Mouse (Mus musculus): ENCODE results near the gene Capn11.

The Capn11 gene

DNA sequence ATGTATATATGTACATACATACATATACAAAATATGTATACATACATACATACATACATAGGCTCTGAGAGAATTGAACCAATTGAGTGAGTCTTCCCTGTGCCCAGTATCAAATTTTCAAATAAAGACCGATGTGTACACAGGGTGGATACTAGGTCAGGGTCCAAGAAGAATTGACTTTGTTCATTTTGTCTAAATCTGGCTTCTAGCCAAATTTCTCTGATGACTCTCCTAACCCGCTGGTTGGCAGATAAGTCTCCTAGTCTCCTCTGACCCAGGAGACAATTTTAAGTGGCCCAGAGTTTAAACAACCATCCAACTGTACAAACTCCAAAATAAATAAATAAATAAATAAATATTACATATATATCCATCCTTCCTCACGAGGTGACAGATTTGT lies 60.2 kb downstream of the Capn11 start:
- CTCF ChIA-PET = no interaction called here

DNA sequence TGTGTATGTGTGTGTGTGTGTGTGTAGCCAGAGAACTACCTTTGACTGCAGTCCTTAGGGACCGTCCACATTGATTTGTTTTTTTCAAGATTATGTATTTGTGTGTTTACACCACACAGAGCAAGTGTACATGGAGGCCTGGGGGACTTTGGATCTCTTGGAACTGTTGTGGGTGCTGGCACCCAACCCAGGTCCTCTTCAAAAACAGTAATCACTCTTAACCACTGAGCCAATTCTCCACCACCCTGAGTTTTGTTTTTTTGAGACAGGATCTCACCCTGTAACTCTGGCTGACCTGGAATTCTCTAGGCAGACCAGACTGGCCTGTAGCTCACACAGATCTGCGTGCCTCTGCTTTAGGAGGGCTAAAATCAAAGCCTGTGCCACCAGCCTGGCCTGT lies 60.7 kb downstream of the Capn11 start:
- CTCF ChIA-PET = no interaction called here

DNA sequence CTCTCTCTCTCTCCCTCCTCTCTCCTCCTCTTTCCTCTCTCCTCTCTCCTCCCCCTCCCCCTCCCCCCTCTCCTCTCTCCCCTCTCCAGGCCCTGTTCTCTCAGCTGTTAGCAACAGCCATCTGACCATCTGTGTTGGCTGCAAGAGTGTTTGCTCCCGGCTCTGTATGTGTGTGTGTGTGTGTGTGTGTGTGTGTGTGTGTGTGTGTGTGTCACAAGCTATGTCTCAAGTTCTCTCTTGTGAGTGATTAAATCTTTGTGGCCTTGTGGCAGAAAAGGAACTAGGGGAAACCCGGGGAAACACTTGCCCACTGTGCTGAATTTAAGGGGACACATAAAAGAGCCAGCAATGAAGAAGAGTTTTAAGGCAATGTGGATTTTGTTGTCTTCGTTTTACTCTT lies 61.3 kb downstream of the Capn11 start:
- CTCF ChIA-PET = interaction anchor here (1.0 kb wide), 1 partner anchor 32 kb away, joined by 6 read pairs; no protein-coding TSS in a partner anchor

DNA sequence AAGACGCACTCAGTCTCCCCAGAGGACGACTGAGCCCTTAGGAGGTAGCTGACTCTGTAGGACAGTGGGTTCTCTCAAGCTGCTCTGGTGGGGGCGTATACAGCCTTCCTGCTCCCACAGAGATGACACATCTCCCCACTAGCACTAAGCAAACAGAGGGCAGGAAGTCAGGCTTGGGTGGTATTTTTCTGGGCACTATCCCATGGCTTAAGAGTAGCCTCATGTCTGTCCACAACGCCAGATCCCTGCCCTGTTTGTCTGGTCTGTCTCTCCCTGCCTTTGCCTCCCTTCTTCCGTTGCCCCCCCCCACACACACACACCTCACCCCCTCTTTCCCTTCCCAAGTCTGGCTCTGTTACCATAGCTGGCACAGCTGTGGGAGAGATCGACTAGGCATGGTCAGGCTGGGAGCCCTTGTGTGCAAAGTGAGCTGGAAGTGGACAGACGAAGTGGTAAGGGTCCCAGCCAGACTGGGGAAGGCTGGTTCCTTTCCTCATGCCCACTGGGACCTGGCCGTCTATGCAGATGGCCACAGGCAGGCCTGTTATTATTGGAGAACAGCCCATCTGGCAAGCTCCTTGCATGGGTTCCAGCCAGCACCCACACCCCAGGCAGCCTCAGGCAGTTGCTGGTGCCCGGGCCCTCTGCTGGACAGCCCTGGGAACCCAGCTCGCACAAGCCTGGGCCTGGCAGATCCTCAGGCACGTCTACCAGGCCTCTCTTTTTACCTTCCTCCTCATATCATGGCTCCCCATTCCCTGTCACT lies 62.3 kb downstream of the Capn11 start:
- CTCF ChIA-PET = interaction anchor here (0.9 to 1.0 kb wide), 2 partner anchors 12 to 33 kb away, joined by 5 to 6 read pairs; no protein-coding TSS in a partner anchor

DNA sequence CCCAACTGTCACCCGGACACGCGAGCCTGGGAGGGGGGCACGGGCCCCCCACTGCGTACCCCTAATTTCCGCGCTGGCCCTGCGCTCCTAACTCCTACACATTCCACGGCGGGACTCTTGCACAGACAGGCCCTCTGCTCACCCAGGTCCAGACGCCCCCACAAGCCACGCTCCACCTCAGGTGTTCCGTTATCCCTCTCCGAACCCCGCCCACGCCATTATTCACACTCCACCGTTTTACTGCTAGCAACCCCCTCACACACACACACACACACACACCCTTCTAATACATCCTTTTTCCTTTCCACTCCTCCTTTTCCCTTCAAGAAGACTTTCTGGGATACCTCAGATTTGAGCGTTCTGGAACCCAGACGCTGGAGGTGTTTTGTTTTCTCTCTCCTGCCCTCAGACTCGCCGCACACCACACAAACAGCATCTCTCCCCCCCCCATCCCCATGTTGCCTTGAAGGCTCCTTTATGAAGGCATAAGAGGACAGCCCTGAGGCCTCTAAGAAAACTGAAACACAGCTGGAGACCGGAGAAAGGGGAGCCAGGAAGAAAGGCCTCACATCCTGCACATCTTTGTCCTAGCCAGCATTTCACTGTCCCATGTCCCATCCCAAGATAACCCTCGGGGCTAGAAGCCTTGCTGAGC lies 63.3 kb downstream of the Capn11 start:
- CTCF ChIA-PET = interaction anchor here (1.4 kb wide), 1 partner anchor 38 kb away, joined by 3 read pairs; no protein-coding TSS in a partner anchor

DNA sequence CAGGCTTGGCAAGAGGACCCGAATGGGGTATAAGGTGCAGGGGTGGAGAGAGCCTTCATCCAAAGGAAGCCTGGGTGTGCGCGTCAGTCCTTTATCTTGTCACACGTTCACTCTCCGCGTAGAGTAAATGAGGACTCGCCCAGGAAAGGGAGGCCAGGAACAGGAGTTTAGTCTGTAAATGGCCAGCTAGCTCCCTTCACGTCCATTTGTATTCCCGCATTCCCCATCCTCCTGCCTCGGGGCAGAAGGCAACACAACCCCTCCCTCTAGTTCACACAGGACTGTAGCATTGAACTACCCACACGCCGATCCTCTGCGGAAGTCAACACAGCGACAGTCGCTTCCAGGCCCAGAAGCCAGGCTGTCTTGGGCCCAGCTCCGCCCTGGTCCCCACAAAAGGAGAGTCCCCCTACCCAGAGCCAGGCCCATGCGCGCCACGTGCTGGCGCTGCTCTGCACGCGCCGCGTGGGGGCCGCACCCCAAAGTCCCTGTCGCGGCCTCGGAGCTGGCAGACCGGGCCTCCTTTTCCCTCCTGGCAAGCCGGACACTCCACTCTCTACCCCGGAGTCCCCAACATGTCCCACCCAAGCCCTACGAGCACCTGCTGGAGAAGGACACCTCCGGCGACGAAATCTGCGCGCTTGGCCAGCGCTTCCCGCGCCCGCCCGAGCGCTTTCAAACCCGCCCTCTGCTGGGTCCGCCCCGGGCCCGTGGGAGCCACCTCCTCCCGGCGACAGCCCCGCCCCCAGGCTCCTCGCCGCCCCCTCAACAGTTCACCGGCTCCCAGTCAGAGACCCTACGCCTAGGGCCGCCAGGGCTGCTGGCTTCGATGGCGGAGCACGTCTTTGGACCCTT lies 64.0 kb downstream of the Capn11 start:
- CTCF ChIA-PET = interaction anchor here (1.4 to 1.5 kb wide), 2 partner anchors 11 to 37 kb away, joined by 3 read pairs; no protein-coding TSS in a partner anchor

DNA sequence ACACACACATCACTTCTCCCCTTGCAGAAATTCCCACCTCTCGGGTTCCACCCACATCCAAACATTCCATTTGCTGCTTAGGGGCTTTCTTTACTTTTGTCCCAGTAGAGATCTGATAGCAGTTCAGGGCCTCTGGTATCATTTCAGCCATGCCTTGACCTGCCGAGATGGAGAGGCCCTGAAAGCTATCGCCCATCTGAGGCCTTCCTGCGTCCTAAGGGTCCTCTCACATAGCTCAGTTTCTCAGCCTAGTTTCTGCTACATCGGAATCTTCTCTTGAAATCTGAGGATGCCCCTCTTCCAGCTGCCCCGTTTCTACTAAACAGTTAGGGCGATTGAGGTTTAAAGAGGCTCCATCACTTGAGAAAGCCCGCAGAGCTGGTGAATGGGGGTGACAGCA lies 64.9 kb downstream of the Capn11 start:
- CTCF ChIA-PET = interaction anchor here (0.5 to 1.5 kb wide), 3 partner anchors 10 to 36 kb away, joined by 3 to 4 read pairs (median 3); no protein-coding TSS in a partner anchor

DNA sequence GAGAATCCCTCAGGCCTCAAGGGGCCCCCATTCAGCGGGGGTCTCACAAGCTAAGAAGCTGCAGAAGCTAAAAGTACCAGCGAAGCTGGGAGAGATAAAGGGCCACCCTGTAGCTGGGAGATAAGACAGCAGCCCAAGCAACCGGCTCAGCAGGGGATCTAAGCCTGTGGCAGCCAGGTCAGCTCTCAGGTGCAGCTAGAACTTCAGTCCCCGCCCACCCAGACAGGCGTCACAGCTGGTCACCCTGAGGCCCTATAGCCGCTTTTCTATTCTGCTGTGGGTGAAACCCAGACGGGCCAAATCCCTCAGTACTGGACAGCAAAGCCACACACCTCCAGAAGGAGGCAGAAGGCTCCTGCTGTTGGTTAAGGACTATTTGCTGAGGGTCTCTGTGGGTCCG lies 65.6 kb downstream of the Capn11 start:
- CTCF ChIA-PET = interaction anchor here (0.6 to 1.5 kb wide), 3 partner anchors 9 to 49 kb away, joined by 3 to 5 read pairs (median 3); no protein-coding TSS in a partner anchor

DNA sequence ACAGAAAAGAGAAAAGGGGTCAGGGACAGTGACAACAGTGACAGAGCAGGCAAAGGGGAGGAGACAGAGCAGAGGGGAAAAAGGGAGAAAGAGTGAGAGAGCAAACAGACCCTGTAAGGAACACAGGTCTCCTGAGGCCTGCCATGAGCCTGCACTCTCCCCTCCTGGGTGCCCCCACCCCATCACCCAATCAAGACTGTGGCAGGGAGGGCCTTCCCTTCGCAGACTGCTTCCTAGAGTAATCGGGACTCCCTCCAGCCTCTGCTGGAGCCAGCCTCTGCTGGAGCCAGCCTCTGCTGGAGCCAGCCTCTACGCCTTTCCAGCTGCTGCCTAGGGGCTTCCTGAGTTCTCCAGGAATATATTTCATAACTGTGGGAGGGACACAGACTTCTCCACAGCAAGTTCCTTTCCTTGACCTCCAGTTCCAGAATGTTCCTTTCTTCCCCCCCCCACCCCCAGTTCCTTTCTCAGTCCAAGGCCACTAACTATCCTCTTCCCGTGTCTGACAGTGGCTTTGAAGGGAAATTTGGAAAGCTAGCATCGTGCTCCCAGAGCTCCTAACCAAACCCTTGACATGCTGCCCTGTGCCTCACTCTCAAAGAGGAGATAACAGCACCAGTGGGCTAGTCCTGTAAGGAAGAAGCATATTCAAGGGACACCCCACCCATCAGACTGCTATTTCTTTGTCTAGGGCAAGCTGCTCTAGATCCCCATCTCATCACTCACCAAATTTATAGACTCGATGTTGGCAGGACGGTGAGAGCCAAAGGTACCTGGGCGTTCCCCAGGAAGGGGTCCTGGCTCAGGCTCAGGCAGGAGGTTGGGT lies 66.3 kb downstream of the Capn11 start:
- CTCF ChIA-PET = interaction anchor here (0.5 to 1.5 kb wide), 4 partner anchors 19 to 1294 kb away, joined by 3 to 5 read pairs (median 4); no protein-coding TSS in a partner anchor

DNA sequence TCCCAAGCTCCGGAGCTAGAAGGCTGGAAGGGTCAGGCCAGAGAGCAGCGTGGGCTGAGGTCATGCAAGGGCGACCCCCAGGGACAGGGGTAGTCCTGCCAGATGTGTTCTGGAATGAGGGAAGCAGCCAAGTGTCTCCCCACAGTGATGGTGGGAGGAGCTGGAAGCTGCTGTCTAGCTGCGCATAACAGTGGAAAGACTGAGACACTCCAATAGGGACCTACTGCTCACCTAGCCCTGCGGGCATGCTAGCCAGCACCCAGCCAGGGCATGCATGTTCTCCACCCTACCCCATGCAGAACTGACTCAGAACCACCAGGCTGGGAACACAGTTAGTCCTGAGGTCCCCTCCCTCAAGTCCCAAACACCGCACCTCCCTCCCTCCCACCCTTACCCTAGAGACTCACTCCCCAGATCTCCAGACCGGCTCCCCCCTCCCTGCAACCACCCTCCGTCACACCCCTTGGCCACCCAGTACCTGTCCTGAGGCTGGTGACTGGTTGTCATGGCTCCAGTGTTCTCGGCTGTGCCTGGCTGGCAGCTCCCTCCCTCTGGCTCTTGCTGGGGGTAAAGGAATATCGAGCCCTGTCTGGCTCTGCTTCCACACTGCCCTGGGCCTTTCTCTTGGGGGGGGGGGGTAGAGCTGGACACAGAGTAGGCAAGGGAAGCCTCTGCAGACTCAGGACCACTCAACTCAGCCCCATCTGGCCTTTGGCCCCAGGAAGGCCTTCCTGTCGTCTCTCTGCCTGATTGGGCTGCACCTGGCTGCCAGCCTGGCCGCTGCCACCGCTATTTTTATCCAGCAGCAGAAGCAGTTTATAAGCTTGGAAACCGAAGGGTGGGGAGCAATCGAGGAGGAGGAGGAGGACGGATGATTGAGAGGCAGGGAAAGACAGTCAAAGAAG lies 67.2 kb downstream of the Capn11 start:
- CTCF ChIA-PET = interaction anchor here (0.5 to 1.5 kb wide), 2 partner anchors 51 to 897 kb away, joined by 3 to 5 read pairs; no protein-coding TSS in a partner anchor

DNA sequence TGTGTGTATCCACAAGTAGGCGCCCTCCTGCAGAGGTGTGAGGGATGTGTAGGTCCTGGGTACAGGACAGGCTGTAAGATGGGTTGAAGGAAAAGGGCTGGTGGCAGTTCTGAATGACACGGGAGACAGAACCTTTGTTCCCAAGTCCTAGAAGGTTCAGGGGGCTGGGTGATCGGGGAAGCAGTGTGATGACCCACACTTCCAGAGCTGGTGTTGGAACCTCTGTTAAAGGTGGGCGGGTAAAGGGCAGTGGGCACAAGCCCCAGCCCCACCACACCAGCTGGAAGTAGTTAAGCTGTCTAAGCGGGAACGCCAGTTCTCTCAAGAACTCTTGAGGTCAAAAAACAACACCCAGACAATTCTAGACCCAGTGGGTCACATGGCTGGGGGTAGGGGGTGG lies 68.7 kb downstream of the Capn11 start:
- CTCF ChIA-PET = no interaction called here

DNA sequence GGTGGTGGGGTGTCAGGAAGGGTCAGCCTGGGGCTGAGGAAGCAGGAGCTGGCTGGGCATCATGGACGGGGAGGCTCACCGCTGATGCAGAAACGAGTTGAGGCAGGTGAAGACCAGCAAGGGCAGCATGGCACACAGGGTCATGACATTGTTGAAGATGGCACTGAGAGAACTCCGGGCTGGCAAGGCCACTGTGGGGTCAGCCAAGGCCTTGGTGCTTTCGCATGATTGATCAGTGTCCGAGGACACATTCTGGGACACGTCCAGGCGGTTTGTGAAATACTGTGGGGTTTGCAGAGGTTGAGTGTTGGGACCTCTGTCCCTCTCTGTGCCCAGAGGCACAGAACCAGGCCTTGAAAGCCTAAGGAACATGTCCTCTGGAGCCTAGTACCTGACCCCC lies 69.3 kb downstream of the Capn11 start:
- CTCF ChIA-PET = no interaction called here

DNA sequence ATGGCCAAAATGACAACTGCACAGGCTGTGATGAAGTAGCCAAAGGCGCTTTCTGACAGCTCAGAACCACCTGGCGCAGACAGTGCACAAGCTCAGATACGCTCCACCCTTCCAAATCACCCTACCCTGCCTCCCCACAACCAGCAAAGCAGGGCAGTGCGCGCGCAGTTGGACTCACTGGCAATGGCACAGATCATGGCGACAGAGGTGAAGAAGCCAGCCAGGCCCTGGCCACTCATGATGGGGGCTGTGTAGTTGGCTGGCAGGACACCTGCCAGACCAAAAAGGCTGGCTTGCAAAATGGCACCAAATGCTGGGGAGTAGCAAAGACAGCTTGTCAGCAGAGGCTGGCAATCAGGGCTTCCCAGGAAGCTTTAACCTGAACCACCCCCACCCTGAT lies 69.9 kb downstream of the Capn11 start:
- CTCF ChIA-PET = no interaction called here

DNA sequence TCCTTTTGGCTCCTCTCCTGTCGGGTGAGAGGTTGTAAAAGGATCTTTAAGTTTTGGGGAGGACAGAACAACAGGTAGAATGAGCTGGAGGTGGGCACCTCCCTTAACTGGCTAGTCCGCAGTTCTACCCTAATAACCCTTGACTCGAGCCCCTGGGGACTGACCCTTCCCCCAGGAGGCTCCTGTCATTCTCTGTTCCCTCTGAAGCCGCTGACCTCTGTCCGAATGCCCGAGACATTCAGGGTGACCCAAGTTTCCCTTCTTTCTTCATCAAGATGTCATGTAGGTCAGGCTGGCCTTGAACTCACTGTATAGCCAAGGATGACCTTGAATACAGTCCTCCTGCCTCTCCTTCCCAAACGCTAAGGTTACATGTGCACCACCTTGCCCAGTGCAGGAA lies 70.8 kb downstream of the Capn11 start:
- CTCF ChIA-PET = no interaction called here

DNA sequence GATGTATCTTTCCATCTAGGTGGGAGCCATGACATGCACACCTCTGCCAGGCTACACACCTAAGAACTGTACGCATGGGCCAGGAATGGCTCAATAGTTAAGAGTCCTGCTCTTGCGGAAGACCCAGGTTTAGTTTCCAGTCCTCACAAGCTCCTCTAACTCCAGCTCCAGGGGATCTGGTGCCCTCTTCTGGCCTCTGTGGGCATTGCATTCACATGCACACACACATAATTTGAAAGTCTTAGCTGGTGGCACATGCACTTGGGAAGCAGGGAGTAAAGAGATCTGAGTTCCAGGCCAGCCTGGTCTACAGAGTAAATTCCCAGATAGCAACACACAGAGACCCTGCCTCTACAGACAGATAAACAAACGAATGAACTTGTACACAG lies 72.7 kb downstream of the Capn11 start:
- CTCF ChIA-PET = no interaction called here

DNA sequence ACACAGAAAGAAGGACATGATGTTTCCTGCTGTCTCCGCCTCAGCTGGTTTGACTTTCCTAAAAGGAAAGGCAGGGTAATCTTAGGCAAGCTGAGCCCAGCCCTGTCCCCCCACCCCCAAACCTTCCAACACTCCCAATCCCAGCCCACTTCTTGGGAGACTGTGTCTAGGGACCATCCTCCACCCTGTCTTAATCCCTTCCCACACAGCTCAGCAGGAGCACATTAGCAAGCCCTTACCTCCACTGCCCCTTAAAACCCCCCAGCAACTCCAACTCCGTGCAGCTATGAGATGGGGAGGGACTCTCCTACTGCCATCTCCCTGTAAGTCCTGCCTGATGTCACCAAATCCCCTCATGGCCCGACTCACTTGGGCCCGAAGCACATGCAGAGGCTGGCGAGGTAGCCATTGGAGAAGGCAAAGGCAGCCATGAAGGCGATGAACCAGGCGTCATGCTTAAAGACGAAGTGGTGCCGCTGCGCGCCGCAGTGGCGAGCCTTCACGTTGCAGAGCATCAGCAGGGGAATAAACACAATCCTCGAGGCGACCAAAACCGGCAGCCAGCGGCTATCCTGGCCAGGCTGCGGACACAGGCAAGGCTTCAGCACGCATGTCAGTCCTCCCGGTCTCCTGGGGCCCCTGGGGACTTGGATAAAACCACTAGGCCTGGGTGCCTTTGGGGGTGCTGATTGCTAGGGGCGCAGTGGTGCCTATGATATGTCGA lies 73.2 kb downstream of the Capn11 start:
- CTCF ChIA-PET = interaction anchor here (3.3 kb wide), 1 partner anchor 41 kb away, joined by 10 read pairs; no protein-coding TSS in a partner anchor

DNA sequence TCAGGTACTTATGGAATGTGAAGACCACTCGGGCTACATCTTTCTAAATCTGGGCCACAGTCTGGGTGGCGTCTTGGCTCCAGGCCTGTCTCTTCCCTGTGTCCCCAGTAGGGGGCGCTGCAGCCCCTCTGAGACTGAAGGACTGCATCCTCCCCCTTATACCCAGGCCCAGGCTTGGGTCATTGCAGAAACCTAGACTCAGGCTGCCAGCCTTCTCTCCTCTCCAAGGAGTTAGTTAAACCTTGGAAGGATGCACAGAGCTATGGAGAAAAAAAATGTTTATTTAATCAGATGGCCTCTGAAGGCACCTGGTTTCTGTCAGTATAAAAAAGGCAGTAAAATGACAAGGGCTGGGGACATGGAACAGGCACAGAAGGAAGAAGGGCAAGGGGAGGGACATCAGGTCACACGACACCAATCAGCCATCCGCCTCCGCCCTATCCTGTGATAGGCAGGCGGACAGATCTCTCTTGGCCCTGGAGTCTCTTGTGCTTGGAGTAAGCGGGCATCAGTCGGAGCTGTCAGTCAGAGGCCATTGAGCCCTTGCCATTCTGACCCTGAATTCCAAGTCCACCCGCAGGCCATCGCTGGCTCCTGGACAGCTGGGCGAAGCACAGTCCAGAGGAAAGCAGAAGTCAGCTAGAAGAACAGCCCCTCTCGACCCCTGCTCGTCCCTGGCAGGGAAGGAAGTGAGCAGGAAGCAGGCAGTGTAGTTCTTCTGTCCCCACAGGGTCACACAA lies 74.0 kb downstream of the Capn11 start:
- CTCF ChIA-PET = interaction anchor here (0.7 to 3.3 kb wide), 5 partner anchors 9 to 57 kb away, joined by 3 to 10 read pairs (median 3); no protein-coding TSS in a partner anchor

Measured in spleen, embryonic (tissue).